Mouse (Mus musculus): Measurements from ENCODE around the gene Prn. TPM values are rescaled to one million over a fixed set of nuclear protein-coding genes. Genes with fewer than 3 reads are reported as not detected.

Prn gene
- total and polyA plus RNA-seq, 3 experiments: not detected

GRCm38 (mm10) chr2:131934243-131934642, 24.5 kb downstream of the Prn start:
- no peak overlapping the region for H3K27ac ChIP-seq (ENCODE audit: control insufficient read depth, low read depth, low read length)
- no peak for DNase-seq (ENCODE audit: low read depth, low spot score)
- no peak overlapping the region for H3K4me3 ChIP-seq (ENCODE audit: control insufficient read depth in 1 of 2, insufficient read depth in 1 of 2, low read depth in 2 of 2, low read length in 2 of 2)
- H3K9me3 ChIP-seq (replicated peaks; ENCODE audit: insufficient read depth, low read length): no peaks in the 10 kb centered on the region
- no peaks in the 10 kb centered on the region for H3K4me1 ChIP-seq (ENCODE audit: control insufficient read depth in 1 of 2, insufficient read depth in 2 of 2, low read length in 2 of 2)
- H3K27me3 ChIP-seq (ENCODE audit: control insufficient read depth in 1 of 2, insufficient read depth in 2 of 2, low read length in 2 of 2): no peaks in the 10 kb centered on the region
- no peak overlapping the region for H3K9ac ChIP-seq (ENCODE audit: control insufficient read depth, low read depth, low read length, poor library complexity, severe bottlenecking)
- TF ChIP-seq CHD2 (IDR thresholded peaks at IDR 0.05; ENCODE audit: low read length): no peak
- no peak for TF ChIP-seq EP300 (IDR thresholded peaks at IDR 0.05; ENCODE audit: low read depth in 1 of 2, low read length in 2 of 2)
- no peak for TF ChIP-seq GABPA (IDR thresholded peaks at IDR 0.05; ENCODE audit: low read depth, low read length)
- no peak for TF ChIP-seq MAX (IDR thresholded peaks at IDR 0.05; ENCODE audit: low read length)
- TF ChIP-seq TCF12 (IDR thresholded peaks at IDR 0.05; ENCODE audit: low read depth, low read length): no peak
- no peak for TF ChIP-seq USF2 (IDR thresholded peaks at IDR 0.05; ENCODE audit: borderline replicate concordance in 1 of 2, insufficient read depth in 1 of 2, low read depth in 1 of 2, low read length in 2 of 2)
- TF ChIP-seq USF1 (IDR thresholded peaks at IDR 0.05; ENCODE audit: low read depth, low read length): no peak
- TF ChIP-seq MXI1 (IDR thresholded peaks at IDR 0.05; ENCODE audit: low read depth, low read length): no peak
- TF ChIP-seq CTCF (IDR thresholded peaks at IDR 0.05 in 2 of 3, conservative IDR thresholded peaks at IDR 0.05 in 1 of 3; ENCODE audit: control insufficient read depth in 1 of 3, insufficient read depth in 1 of 3, low read depth in 2 of 3, low read length in 3 of 3, poor library complexity in 1 of 3, severe bottlenecking in 1 of 3): no peak
- no peak for TF ChIP-seq TBP (IDR thresholded peaks at IDR 0.05; ENCODE audit: low read depth, low read length)
- H3K36me3 ChIP-seq (ENCODE audit: control insufficient read depth in 1 of 2, insufficient read depth in 2 of 2, low read length in 2 of 2): no peaks in the 10 kb centered on the region
- no peaks in the 10 kb centered on the region for H3K79me2 ChIP-seq (ENCODE audit: control insufficient read depth, insufficient read depth, low read length, poor library complexity)

GRCm38 (mm10) chr2:131935390-131936105, 25.8 kb downstream of the Prn start:
- peak; percentile 45 for DNase-seq (ENCODE audit: low read depth, low spot score)
- Histone ChIP-seq H3K79me2 (ENCODE audit: control insufficient read depth, insufficient read depth, low read length, poor library complexity) (no peaks in the 10 kb centered on the region), H3K36me3 (ENCODE audit: control insufficient read depth in 1 of 2, insufficient read depth in 2 of 2, low read length in 2 of 2) (peaks cover 0 to 5% of the 10 kb centered on the region in 2 experiments; a peak in 1 of 4 replicates), H3K9me3 (replicated peaks; ENCODE audit: insufficient read depth, low read length) (no peaks in the 10 kb centered on the region), H3K27me3 (ENCODE audit: control insufficient read depth in 1 of 2, insufficient read depth in 2 of 2, low read length in 2 of 2) (no peaks in the 10 kb centered on the region), H3K4me3 (ENCODE audit: control insufficient read depth in 1 of 2, insufficient read depth in 1 of 2, low read depth in 2 of 2, low read length in 2 of 2) (no peak overlapping the region), H3K4me1 (ENCODE audit: control insufficient read depth in 1 of 2, insufficient read depth in 2 of 2, low read length in 2 of 2) (peaks cover 0 to 8% of the 10 kb centered on the region in 2 experiments; a peak in 2 of 4 replicates), H3K9ac (ENCODE audit: control insufficient read depth, low read depth, low read length, poor library complexity, severe bottlenecking) (no peak overlapping the region), H3K27ac (ENCODE audit: control insufficient read depth, low read depth, low read length) (no peak overlapping the region)
- TF ChIP-seq RAD21 (IDR thresholded peaks at IDR 0.05; ENCODE audit: low read depth, low read length) (peak; percentile 31), SMC3 (IDR thresholded peaks at IDR 0.05; ENCODE audit: low read depth, low read length) (peak; percentile 29; the same call in 1 of the 2 replicates), MAZ (IDR thresholded peaks at IDR 0.05; ENCODE audit: low read depth, low read length) (no peak), ZMIZ1 (IDR thresholded peaks at IDR 0.05; ENCODE audit: low read depth, low read length) (no peak), CTCF (IDR thresholded peaks at IDR 0.05 in 2 of 3, conservative IDR thresholded peaks at IDR 0.05 in 1 of 3; ENCODE audit: control insufficient read depth in 1 of 3, insufficient read depth in 1 of 3, low read depth in 2 of 3, low read length in 3 of 3, poor library complexity in 1 of 3, severe bottlenecking in 1 of 3) (peak in 2 of 3 experiments; percentile 7 to 35; a peak in 2 of 6 replicates), NRF1 (IDR thresholded peaks at IDR 0.05; ENCODE audit: insufficient read depth, low read depth, low read length, poor library complexity, severe bottlenecking) (no peak), RCOR1 (IDR thresholded peaks at IDR 0.05; ENCODE audit: low read depth, low read length) (no peak)
